Mouse (Mus musculus) heart, embryonic 13.5 days (tissue): Measurements from ENCODE around the gene Papss2. TPM values are rescaled to one million over a fixed set of nuclear protein-coding genes. Genes with fewer than 3 reads are reported as not detected.
"Not testable (repeated sequence)": the region's sequence is repeated elsewhere in the genome, so short reads cannot be mapped to it uniquely, and the experiment has no call there.

Experiments used
- ATAC-seq: fragments of 200-750 bp; cut with Nextera tagmentation; 2 replicates; pipeline ENCODE4 v1.8.0; 2017; ENCODE audit warnings: moderate TSS enrichment; ENCODE audit not compliant: insufficient number of reproducible peaks, low FRiP score, low TSS enrichment; ENCODE audit errors: extremely low read depth
- H3K27ac ChIP-seq: fragments of 300-500 bp; sonication (generic); replicated peaks from 2 replicates; pipeline ENCODE4 v1.5.1; 2015; ENCODE audit warnings: moderate library complexity, mild to moderate bottlenecking, inconsistent platforms
- H3K27me3 ChIP-seq: fragments of 300-500 bp; sonication (generic); replicated peaks from 2 replicates; pipeline ENCODE4 v1.6.1; 2015; ENCODE audit warnings: mild to moderate bottlenecking, inconsistent platforms
- H3K36me3 ChIP-seq: fragments of 300-500 bp; sonication (generic); 2 replicates; pipeline ENCODE4 v1.6.1; 2015; ENCODE audit warnings: mild to moderate bottlenecking, inconsistent platforms
- H3K4me1 ChIP-seq: fragments of 300-500 bp; sonication (generic); 2 replicates; pipeline ENCODE4 v1.6.1; 2015; ENCODE audit warnings: inconsistent platforms
- H3K4me2 ChIP-seq: fragments of 300-500 bp; sonication (generic); 2 replicates; pipeline ENCODE4 v1.6.1; 2015; ENCODE audit warnings: inconsistent platforms, mild to moderate bottlenecking, moderate library complexity
- H3K4me3 ChIP-seq: fragments of 300-500 bp; sonication (generic); 2 replicates; pipeline ENCODE4 v1.5.1; 2015; ENCODE audit warnings: moderate library complexity, mild to moderate bottlenecking, inconsistent platforms
- H3K9ac ChIP-seq: fragments of 300-500 bp; sonication (generic); 2 replicates; pipeline ENCODE4 v1.6.1; 2015; ENCODE audit warnings: inconsistent platforms, mild to moderate bottlenecking, moderate library complexity
- H3K9me3 ChIP-seq: fragments of 300-500 bp; sonication (generic); 2 replicates; pipeline ENCODE4 v1.6.1; 2016; ENCODE audit warnings: inconsistent platforms
- WGBS: fragments of 180-500 bp; shearing (Covaris S2); methylation state at CpG from one replicate; pipeline ENCODE4 v1.1.7; 2015; ENCODE audit warnings: mixed read lengths; 5-methylcytosine and 5-hydroxymethylcytosine counted together
- polyA plus RNA-seq: library from polyadenylated mRNA; unstranded; fragments of >200 nt; fragmentation: Nextera tagmentation; extraction: Ambion mirVana; gene quantifications from 2 replicates; pipeline ENCODE4 v1.2.1, GENCODE M21; 2015

Gene Papss2
- polyA plus RNA-seq, 1 experiment from 2014 or later, result 8.9 TPM

- no peak for ATAC-seq
- peaks cover 75% of the 10 kb centered on the region for H3K36me3 ChIP-seq
- no peak overlapping the region for H3K9ac ChIP-seq
- H3K4me3 ChIP-seq, result no peak overlapping the region
- H3K27me3 ChIP-seq, result no peaks in the 10 kb centered on the region
- H3K4me2 ChIP-seq, result no peak overlapping the region
- no peak overlapping the region for H3K27ac ChIP-seq
- WGBS, result 79% methylated on average over 3 of the region's 3 CpGs
- no peaks in the 10 kb centered on the region for H3K4me1 ChIP-seq
- H3K9me3 ChIP-seq, result no peaks in the 10 kb centered on the region
Observed at GRCm38 (mm10) chr19:32675766-32676165, 80.2 kb downstream of the Papss2 start.

GRCm38 (mm10) chr19:32680894-32681293 lies 85.3 kb downstream of the Papss2 start:
- Histone ChIP-seq H3K36me3 (peaks cover 72% of the 10 kb centered on the region), H3K9ac (no peak overlapping the region), H3K27me3 (no peaks in the 10 kb centered on the region), H3K27ac (no peak overlapping the region), H3K4me2 (no peak overlapping the region), H3K9me3 (no peaks in the 10 kb centered on the region), H3K4me3 (no peak overlapping the region), H3K4me1 (no peaks in the 10 kb centered on the region)
- WGBS, result 84% methylated on average over 2 of the region's 2 CpGs
- ATAC-seq, result no peak

GRCm38 (mm10) chr19:32683081-32683480 lies 87.5 kb downstream of the Papss2 start:
- Histone ChIP-seq H3K27ac (no peak overlapping the region), H3K9ac (no peak overlapping the region), H3K9me3 (no peaks in the 10 kb centered on the region), H3K4me1 (no peaks in the 10 kb centered on the region), H3K36me3 (peaks cover 76% of the 10 kb centered on the region), H3K27me3 (no peaks in the 10 kb centered on the region), H3K4me2 (no peak overlapping the region), H3K4me3 (no peak overlapping the region)
- ATAC-seq, result no peak
- 80% methylated on average over 5 of the region's 5 CpGs for WGBS

DNA sequence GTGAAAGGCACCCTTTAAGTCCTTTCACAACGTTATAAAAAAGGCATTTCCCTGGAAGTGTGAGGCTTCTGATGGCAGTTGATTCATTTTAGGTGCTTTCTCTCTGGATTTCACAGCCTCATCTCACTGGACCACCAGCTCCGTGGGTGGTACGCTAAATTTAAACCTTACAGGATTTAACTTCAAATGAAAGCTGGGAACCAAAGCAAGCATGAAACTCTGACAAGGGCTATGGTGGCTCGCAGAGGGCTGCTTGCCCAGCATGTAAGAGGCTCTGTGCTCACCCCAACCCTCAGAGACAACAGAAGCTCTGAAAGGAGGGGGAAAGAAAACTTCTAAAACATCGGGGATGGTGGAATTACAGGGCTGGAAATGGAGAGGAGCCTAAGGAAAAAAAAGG lies 92.1 kb downstream of the Papss2 start:
- H3K9ac ChIP-seq, result no peak overlapping the region
- peaks cover 69% of the 10 kb centered on the region for H3K36me3 ChIP-seq
- H3K4me1 ChIP-seq, result no peaks in the 10 kb centered on the region
- H3K4me2 ChIP-seq, result no peak overlapping the region
- no peak overlapping the region for H3K27ac ChIP-seq
- 84% methylated on average over 5 of the region's 5 CpGs for WGBS
- no peak for ATAC-seq
- no peaks in the 10 kb centered on the region for H3K9me3 ChIP-seq
- no peak overlapping the region for H3K4me3 ChIP-seq
- no peaks in the 10 kb centered on the region for H3K27me3 ChIP-seq

GRCm38 (mm10) chr19:32688227-32688626 lies 92.6 kb downstream of the Papss2 start:
- not testable (repeated sequence) for ATAC-seq, H3K4me3 ChIP-seq, H3K9ac ChIP-seq, H3K4me2 ChIP-seq, H3K4me1 ChIP-seq, H3K27me3 ChIP-seq, H3K27ac ChIP-seq, H3K9me3 ChIP-seq
- WGBS, result 57% methylated on average over 3 of the region's 3 CpGs
- H3K36me3 ChIP-seq, result peaks cover 69% of the 10 kb centered on the region

GRCm38 (mm10) chr19:32689724-32690123 lies 94.1 kb downstream of the Papss2 start:
- H3K27me3 ChIP-seq, result no peaks in the 10 kb centered on the region
- WGBS, result 68% methylated on average over 6 of the region's 6 CpGs
- H3K4me1 ChIP-seq, result no peaks in the 10 kb centered on the region
- H3K36me3 ChIP-seq, result peaks cover 74% of the 10 kb centered on the region
- no peak overlapping the region for H3K4me2 ChIP-seq
- ATAC-seq, result no peak
- no peaks in the 10 kb centered on the region for H3K9me3 ChIP-seq
- H3K27ac ChIP-seq, result no peak overlapping the region
- no peak overlapping the region for H3K4me3 ChIP-seq
- no peak overlapping the region for H3K9ac ChIP-seq

DNA sequence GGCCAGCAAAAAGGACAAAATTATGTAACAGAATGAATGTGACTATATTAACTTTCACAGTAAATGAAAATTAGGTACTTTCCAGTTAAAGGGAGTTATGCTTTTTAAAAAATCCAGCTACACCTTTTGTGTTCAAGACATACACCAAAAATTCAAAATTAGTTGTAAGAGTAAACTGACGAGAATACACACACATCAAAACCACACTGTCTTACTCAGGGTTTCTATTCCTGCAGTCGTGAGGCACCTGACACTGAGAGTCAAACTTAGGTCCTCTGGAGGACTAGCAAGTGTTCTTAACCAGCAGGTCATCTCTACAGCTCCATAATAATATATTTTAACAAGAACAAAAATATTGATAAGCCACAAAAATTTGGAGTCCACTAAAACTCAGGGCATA lies 101.1 kb downstream of the Papss2 start:
- no peak overlapping the region for H3K4me2 ChIP-seq
- H3K9me3 ChIP-seq, result no peaks in the 10 kb centered on the region
- H3K4me1 ChIP-seq, result no peaks in the 10 kb centered on the region
- no peak overlapping the region for H3K9ac ChIP-seq
- no peak overlapping the region for H3K4me3 ChIP-seq
- H3K27me3 ChIP-seq, result no peaks in the 10 kb centered on the region
- WGBS, result 87% methylated on average over 2 of the region's 2 CpGs
- ATAC-seq, result no peak
- H3K27ac ChIP-seq, result no peak overlapping the region
- peaks cover 91% of the 10 kb centered on the region for H3K36me3 ChIP-seq

DNA sequence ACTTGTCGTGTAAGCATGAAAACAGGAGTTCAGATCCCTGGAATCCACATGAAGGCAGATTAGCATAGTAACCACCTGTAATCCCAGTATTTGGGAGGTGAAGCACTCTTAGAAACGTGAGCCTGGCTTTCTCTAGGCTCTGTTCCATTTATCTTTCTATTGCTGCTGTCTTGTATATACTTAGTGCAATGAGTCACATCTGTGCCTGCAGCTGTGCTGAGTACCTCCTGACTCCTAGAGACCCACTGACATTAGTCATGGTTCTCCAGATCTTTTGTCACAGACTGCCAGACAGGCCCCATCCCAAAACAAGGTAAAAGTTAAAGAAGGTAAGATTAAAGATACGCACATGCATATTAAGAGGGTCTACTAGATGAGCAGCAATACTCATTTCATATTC lies 106.6 kb downstream of the Papss2 start:
- no peaks in the 10 kb centered on the region for H3K4me1 ChIP-seq
- H3K36me3 ChIP-seq, result peaks cover 86% of the 10 kb centered on the region
- H3K9me3 ChIP-seq, result no peaks in the 10 kb centered on the region
- no peak for ATAC-seq
- H3K27me3 ChIP-seq, result no peaks in the 10 kb centered on the region
- H3K4me3 ChIP-seq, result no peak overlapping the region
- no peak overlapping the region for H3K9ac ChIP-seq
- H3K27ac ChIP-seq, result no peak overlapping the region
- no peak overlapping the region for H3K4me2 ChIP-seq
- WGBS, result 81% methylated on average over 3 of the region's 3 CpGs

DNA sequence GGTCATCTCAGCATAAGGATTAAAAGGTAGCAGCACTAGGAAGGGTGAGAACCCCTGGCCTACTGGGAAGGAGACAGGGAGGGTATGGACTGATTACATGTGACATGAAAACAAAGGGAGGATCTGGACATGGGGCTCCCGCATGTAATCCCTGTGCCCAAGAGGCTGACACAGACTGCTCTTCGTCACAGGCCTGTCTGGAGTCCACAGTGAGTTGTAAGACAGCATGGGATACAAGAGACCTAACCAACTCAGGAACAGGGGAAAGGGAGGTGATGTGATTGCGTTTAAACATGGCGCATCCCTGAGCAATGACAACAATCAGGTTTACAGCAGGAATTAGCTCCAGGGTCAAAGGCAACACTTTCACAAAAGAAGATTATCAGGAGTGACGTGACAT lies 113.4 kb downstream of the Papss2 start:
- no peak for ATAC-seq

DNA sequence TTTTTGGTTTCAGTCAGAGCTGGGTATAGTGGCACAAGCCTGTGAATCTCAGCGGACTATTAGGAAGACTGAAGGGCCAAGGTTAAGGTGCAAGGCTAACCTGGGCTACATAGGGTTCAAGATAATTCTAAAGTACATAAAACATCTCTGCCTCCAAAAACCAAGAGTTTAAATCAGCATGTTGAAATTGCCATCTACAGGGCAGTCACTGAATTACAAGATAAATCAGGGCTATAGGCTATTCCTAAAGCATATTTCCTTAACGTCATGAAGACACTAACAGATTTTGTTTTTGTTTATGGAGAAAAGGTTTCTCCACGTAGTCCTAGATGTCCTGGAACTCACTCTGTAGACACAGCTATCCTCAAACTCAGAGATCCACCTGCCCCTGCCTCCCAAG lies 114.7 kb downstream of the Papss2 start:
- H3K4me1 ChIP-seq, result peaks cover 19% of the 10 kb centered on the region
- H3K27ac ChIP-seq, result no peak overlapping the region
- ATAC-seq, result no peak
- H3K9me3 ChIP-seq, result no peaks in the 10 kb centered on the region
- H3K27me3 ChIP-seq, result no peaks in the 10 kb centered on the region
- H3K36me3 ChIP-seq, result peaks cover 22% of the 10 kb centered on the region
- no peak overlapping the region for H3K9ac ChIP-seq
- 0 out of 2 replicates have a peak overlapping the region, but pooled peaks have one; percentile 92 for H3K4me2 ChIP-seq
- 66% methylated on average over 3 of the region's 3 CpGs for WGBS
- no peak overlapping the region for H3K4me3 ChIP-seq

More for the DNA sequence above, 113.4 kb downstream of the Papss2 start:
- Histone ChIP-seq H3K4me3 (no peak overlapping the region), H3K36me3 (peaks cover 35% of the 10 kb centered on the region), H3K9ac (no peak overlapping the region), H3K4me1 (peaks cover 19% of the 10 kb centered on the region), H3K27me3 (no peaks in the 10 kb centered on the region), H3K27ac (no peak overlapping the region), H3K4me2 (no peak overlapping the region), H3K9me3 (no peaks in the 10 kb centered on the region)
- 86% methylated on average over 5 of the region's 5 CpGs for WGBS

GRCm38 (mm10) chr19:32711761-32712541 lies 116.4 kb downstream of the Papss2 start:
- H3K9ac ChIP-seq, result peak overlapping the region; percentile 94
- H3K4me2 ChIP-seq, result peak overlapping the region; percentile 92
- peaks cover 6% of the 10 kb centered on the region for H3K36me3 ChIP-seq
- WGBS, result 1% methylated on average over 63 of the region's 63 CpGs
- peak; percentile 88 for ATAC-seq
- H3K27me3 ChIP-seq, result no peaks in the 10 kb centered on the region
- H3K27ac ChIP-seq, result peak overlapping the region; percentile 93
- H3K4me1 ChIP-seq, result peaks cover 19% of the 10 kb centered on the region
- H3K4me3 ChIP-seq, result peak overlapping the region; percentile 91
- H3K9me3 ChIP-seq, result no peaks in the 10 kb centered on the region

GRCm38 (mm10) chr19:32712588-32713042 lies 117.0 kb downstream of the Papss2 start:
- Histone ChIP-seq H3K9me3 (no peaks in the 10 kb centered on the region), H3K4me1 (peaks cover 19% of the 10 kb centered on the region), H3K4me2 (peak overlapping the region; percentile 92), H3K9ac (peak overlapping the region; percentile 94), H3K4me3 (peak overlapping the region; percentile 91), H3K36me3 (peaks cover 6% of the 10 kb centered on the region; the same call in 1 of the 2 replicates), H3K27me3 (no peaks in the 10 kb centered on the region), H3K27ac (peak overlapping the region; percentile 93)
- under 1% methylated on average over 11 of the region's 11 CpGs for WGBS
- peak; percentile 73; the same call in 1 of the 2 replicates for ATAC-seq
